Mouse (Mus musculus): ENCODE results near the gene Celf2. TPM values are rescaled to one million over a fixed set of nuclear protein-coding genes. Genes with fewer than 3 reads are reported as not detected.
A peak's percentile ranks its signal among the peaks of the same experiment; 100 is the strongest.

Celf2 gene
- polyA plus RNA-seq, 1 experiment from 2014 or later = 92.4 TPM

GRCm38 (mm10) chr2:6969228-6969627, 540.1 kb downstream of the Celf2 start:
- Histone ChIP-seq H3K9me3 (ENCODE audit: control insufficient read depth, low read length) (no peaks in the 10 kb centered on the region), H3K27me3 (ENCODE audit: control insufficient read depth, insufficient read depth, low read depth, low read length) (no peaks in the 10 kb centered on the region)

GRCm38 (mm10) chr2:6965243-6965642, 544.1 kb downstream of the Celf2 start:
- no peaks in the 10 kb centered on the region for H3K4me1 ChIP-seq (replicated peaks; ENCODE audit: control insufficient read depth, insufficient read depth, low read length)
- H3K4me2 ChIP-seq (ENCODE audit: low read depth, low read length) = no peak overlapping the region
- ATAC-seq (ENCODE audit: low read depth) = no peak
- no peak overlapping the region for H3K9ac ChIP-seq (ENCODE audit: low read length)
- no peaks in the 10 kb centered on the region for H3K27me3 ChIP-seq (ENCODE audit: control insufficient read depth, insufficient read depth, low read depth, low read length)
- no peaks in the 10 kb centered on the region for H3K36me3 ChIP-seq (ENCODE audit: control insufficient read depth, insufficient read depth, low read length)
- H3K9me3 ChIP-seq (ENCODE audit: control insufficient read depth, low read length) = no peaks in the 10 kb centered on the region
- no peak overlapping the region for H3K4me3 ChIP-seq (ENCODE audit: low read length)
- H3K27ac ChIP-seq (ENCODE audit: low read length) = no peak overlapping the region

More at GRCm38 (mm10) chr2:6969228-6969627, 540.1 kb downstream of the Celf2 start:
- no peaks in the 10 kb centered on the region for H3K36me3 ChIP-seq (ENCODE audit: control insufficient read depth, insufficient read depth, low read length)
- no peak overlapping the region for H3K9ac ChIP-seq (ENCODE audit: low read length)
- no peak overlapping the region for H3K4me2 ChIP-seq (ENCODE audit: low read depth, low read length)
- no peak for ATAC-seq (ENCODE audit: low read depth)
- 66% methylated on average over 6 of the region's 6 CpGs for WGBS
- no peak overlapping the region for H3K4me3 ChIP-seq (ENCODE audit: low read length)
- no peak overlapping the region for H3K27ac ChIP-seq (ENCODE audit: low read length)
- no peaks in the 10 kb centered on the region for H3K4me1 ChIP-seq (replicated peaks; ENCODE audit: control insufficient read depth, insufficient read depth, low read length)

DNA sequence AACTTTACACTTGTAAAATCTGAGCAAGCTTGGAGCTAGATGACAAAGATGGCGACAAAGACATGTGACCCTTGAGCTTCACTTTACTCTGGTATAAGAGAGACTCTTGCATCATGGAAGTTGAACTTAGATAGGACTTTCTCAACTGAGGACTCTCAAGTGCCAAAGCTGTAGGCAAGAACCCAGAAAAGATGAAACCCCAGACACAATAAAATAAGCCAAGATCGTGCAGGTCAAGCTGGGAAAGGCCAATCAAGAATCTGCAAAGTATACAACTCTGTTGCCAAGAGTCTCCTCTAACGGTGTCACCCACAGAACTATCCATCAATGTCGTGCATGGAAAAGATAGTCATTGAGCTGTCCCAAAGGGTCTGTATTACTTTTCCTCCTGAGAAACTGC, 558.7 kb downstream of the Celf2 start:
- H3K27me3 ChIP-seq (ENCODE audit: control insufficient read depth, insufficient read depth, low read depth, low read length) = no peaks in the 10 kb centered on the region
- 59% methylated on average over 4 of the region's 4 CpGs for WGBS
- H3K4me1 ChIP-seq (replicated peaks; ENCODE audit: control insufficient read depth, insufficient read depth, low read length) = no peaks in the 10 kb centered on the region; the same call in 1 of the 2 replicates
- no peaks in the 10 kb centered on the region for H3K36me3 ChIP-seq (ENCODE audit: control insufficient read depth, insufficient read depth, low read length)
- no peak overlapping the region for H3K27ac ChIP-seq (ENCODE audit: low read length)
- peak; percentile 45; the same call in 1 of the 2 replicates for ATAC-seq (ENCODE audit: low read depth)
- no peak overlapping the region for H3K9ac ChIP-seq (ENCODE audit: low read length)
- H3K9me3 ChIP-seq (ENCODE audit: control insufficient read depth, low read length) = no peaks in the 10 kb centered on the region
- no peak overlapping the region for H3K4me3 ChIP-seq (ENCODE audit: low read length)
- no peak overlapping the region for H3K4me2 ChIP-seq (ENCODE audit: low read depth, low read length)

GRCm38 (mm10) chr2:6945638-6946415, 563.5 kb downstream of the Celf2 start:
- Histone ChIP-seq H3K9ac (ENCODE audit: low read length) (no peak overlapping the region), H3K4me2 (ENCODE audit: low read depth, low read length) (no peak overlapping the region), H3K36me3 (ENCODE audit: control insufficient read depth, insufficient read depth, low read length) (no peaks in the 10 kb centered on the region), H3K27ac (ENCODE audit: low read length) (no peak overlapping the region), H3K4me3 (ENCODE audit: low read length) (no peak overlapping the region), H3K4me1 (replicated peaks; ENCODE audit: control insufficient read depth, insufficient read depth, low read length) (no peaks in the 10 kb centered on the region; the same call in 1 of the 2 replicates), H3K27me3 (ENCODE audit: control insufficient read depth, insufficient read depth, low read depth, low read length) (no peaks in the 10 kb centered on the region), H3K9me3 (ENCODE audit: control insufficient read depth, low read length) (no peaks in the 10 kb centered on the region)
- ATAC-seq (ENCODE audit: low read depth) = no peak
- WGBS = 65% methylated on average over 9 of the region's 9 CpGs

DNA sequence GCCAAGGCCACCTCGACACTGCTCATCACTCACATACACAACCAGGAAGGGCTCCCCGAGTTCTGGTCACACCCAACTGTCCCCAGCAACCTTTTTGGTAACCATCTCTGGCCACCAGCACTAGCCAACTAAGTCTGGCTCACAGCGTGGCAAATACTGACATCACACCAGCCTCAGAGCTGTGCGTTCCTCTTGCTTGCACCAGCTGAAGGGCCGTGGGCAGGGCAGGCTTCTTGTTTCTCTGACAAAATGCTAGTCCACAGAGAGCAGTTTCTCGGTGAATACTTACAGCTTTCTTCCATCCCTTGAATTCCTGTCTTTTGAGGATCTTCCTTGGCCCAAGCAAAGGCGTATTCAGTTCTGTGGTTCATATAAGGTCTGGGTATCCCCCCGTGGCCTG, 565.7 kb downstream of the Celf2 start:
- no peak overlapping the region for H3K9ac ChIP-seq (ENCODE audit: low read length)
- no peaks in the 10 kb centered on the region for H3K36me3 ChIP-seq (ENCODE audit: control insufficient read depth, insufficient read depth, low read length)
- H3K4me3 ChIP-seq (ENCODE audit: low read length) = no peak overlapping the region
- H3K9me3 ChIP-seq (ENCODE audit: control insufficient read depth, low read length) = no peaks in the 10 kb centered on the region
- no peak overlapping the region for H3K27ac ChIP-seq (ENCODE audit: low read length)
- H3K27me3 ChIP-seq (ENCODE audit: control insufficient read depth, insufficient read depth, low read depth, low read length) = no peaks in the 10 kb centered on the region
- H3K4me1 ChIP-seq (replicated peaks; ENCODE audit: control insufficient read depth, insufficient read depth, low read length) = no peaks in the 10 kb centered on the region; the same call in 1 of the 2 replicates
- no peak overlapping the region for H3K4me2 ChIP-seq (ENCODE audit: low read depth, low read length)
- WGBS = 73% methylated on average over 8 of the region's 8 CpGs
- ATAC-seq (ENCODE audit: low read depth) = no peak

GRCm38 (mm10) chr2:6942635-6943390, 566.5 kb downstream of the Celf2 start:
- no peak overlapping the region for H3K9ac ChIP-seq (ENCODE audit: low read length)
- H3K27ac ChIP-seq (ENCODE audit: low read length) = no peak overlapping the region
- H3K36me3 ChIP-seq (ENCODE audit: control insufficient read depth, insufficient read depth, low read length) = no peaks in the 10 kb centered on the region
- 61% methylated on average over 2 of the region's 2 CpGs for WGBS
- H3K4me2 ChIP-seq (ENCODE audit: low read depth, low read length) = no peak overlapping the region
- H3K9me3 ChIP-seq (ENCODE audit: control insufficient read depth, low read length) = no peaks in the 10 kb centered on the region
- no peaks in the 10 kb centered on the region for H3K27me3 ChIP-seq (ENCODE audit: control insufficient read depth, insufficient read depth, low read depth, low read length)
- no peak overlapping the region for H3K4me3 ChIP-seq (ENCODE audit: low read length)
- no peak for ATAC-seq (ENCODE audit: low read depth)
- H3K4me1 ChIP-seq (replicated peaks; ENCODE audit: control insufficient read depth, insufficient read depth, low read length) = no peaks in the 10 kb centered on the region; the same call in 1 of the 2 replicates

GRCm38 (mm10) chr2:6939143-6939542, 570.2 kb downstream of the Celf2 start:
- Histone ChIP-seq H3K9ac (ENCODE audit: low read length) (no peak overlapping the region), H3K36me3 (ENCODE audit: control insufficient read depth, insufficient read depth, low read length) (no peaks in the 10 kb centered on the region), H3K4me2 (ENCODE audit: low read depth, low read length) (no peak overlapping the region), H3K9me3 (ENCODE audit: control insufficient read depth, low read length) (no peaks in the 10 kb centered on the region), H3K27ac (ENCODE audit: low read length) (no peak overlapping the region), H3K4me3 (ENCODE audit: low read length) (no peak overlapping the region), H3K4me1 (replicated peaks; ENCODE audit: control insufficient read depth, insufficient read depth, low read length) (no peaks in the 10 kb centered on the region), H3K27me3 (ENCODE audit: control insufficient read depth, insufficient read depth, low read depth, low read length) (no peaks in the 10 kb centered on the region)
- WGBS = 92% methylated on average over 2 of the region's 2 CpGs
- no peak for ATAC-seq (ENCODE audit: low read depth)

GRCm38 (mm10) chr2:6933130-6933529, 576.2 kb downstream of the Celf2 start:
- Histone ChIP-seq H3K4me2 (ENCODE audit: low read depth, low read length) (no peak overlapping the region), H3K27ac (ENCODE audit: low read length) (no peak overlapping the region), H3K36me3 (ENCODE audit: control insufficient read depth, insufficient read depth, low read length) (no peaks in the 10 kb centered on the region), H3K4me3 (ENCODE audit: low read length) (no peak overlapping the region), H3K27me3 (ENCODE audit: control insufficient read depth, insufficient read depth, low read depth, low read length) (no peaks in the 10 kb centered on the region), H3K9me3 (ENCODE audit: control insufficient read depth, low read length) (no peaks in the 10 kb centered on the region), H3K9ac (ENCODE audit: low read length) (no peak overlapping the region), H3K4me1 (replicated peaks; ENCODE audit: control insufficient read depth, insufficient read depth, low read length) (no peaks in the 10 kb centered on the region)
- WGBS = 56% methylated on average over 12 of the region's 12 CpGs
- no peak for ATAC-seq (ENCODE audit: low read depth)

GRCm38 (mm10) chr2:6927693-6928360, 581.5 kb downstream of the Celf2 start:
- 49% methylated on average over 4 of the region's 4 CpGs for WGBS
- Histone ChIP-seq H3K4me2 (ENCODE audit: low read depth, low read length) (no peak overlapping the region), H3K4me3 (ENCODE audit: low read length) (no peak overlapping the region), H3K27me3 (ENCODE audit: control insufficient read depth, insufficient read depth, low read depth, low read length) (no peaks in the 10 kb centered on the region), H3K9me3 (ENCODE audit: control insufficient read depth, low read length) (no peaks in the 10 kb centered on the region), H3K4me1 (replicated peaks; ENCODE audit: control insufficient read depth, insufficient read depth, low read length) (peaks cover 6% of the 10 kb centered on the region), H3K9ac (ENCODE audit: low read length) (no peak overlapping the region), H3K36me3 (ENCODE audit: control insufficient read depth, insufficient read depth, low read length) (no peaks in the 10 kb centered on the region), H3K27ac (ENCODE audit: low read length) (peak overlapping the region; percentile 61; the same call in 1 of the 2 replicates)
- ATAC-seq (ENCODE audit: low read depth) = peak; percentile 85
